Mouse (Mus musculus): ENCODE measurements around the gene Trim9.

DNA sequence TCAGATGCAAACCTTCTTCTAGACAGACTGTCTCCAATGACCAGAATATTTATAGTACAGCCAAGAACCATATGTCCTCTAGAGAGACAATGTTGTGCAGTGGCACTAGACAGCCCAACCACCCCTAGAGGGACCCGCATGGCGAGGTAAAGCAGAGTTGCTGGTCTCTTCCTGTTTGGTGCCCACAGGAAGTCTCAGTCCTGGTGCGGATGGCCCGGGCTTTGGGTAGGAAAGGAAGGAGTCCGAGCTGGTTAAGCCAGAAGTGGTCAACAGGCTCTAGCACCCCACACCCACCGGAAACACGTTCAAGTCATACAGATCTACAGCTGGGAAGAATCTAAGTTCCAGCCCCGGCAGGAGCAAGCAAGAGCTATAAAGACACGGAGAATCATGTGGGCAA, 80.1 kb downstream of the Trim9 start:
- TF ChIP-seq POLR2A (IDR thresholded peaks at IDR 0.05; ENCODE audit: insufficient read depth, low read length) (no peak), CTCF (IDR thresholded peaks at IDR 0.05; ENCODE audit: low read depth, low read length) (no peak), EP300 (IDR thresholded peaks at IDR 0.05; ENCODE audit: insufficient read depth, low read depth, low read length) (no peak)
